Mouse (Mus musculus): Measurements from ENCODE around the gene Bag6. TPM values are rescaled to one million over a fixed set of nuclear protein-coding genes. Genes with fewer than 3 reads are reported as not detected.

The Bag6 gene
- total RNA-seq, 2 experiments from 2014 or later = 222 to 232 TPM

- DNase-seq (ENCODE audit: low spot score) = no peak
- intact Hi-C loops (cut with DNase I) = loop anchor here (2.0 to 10.0 kb wide), 3 partner anchors 24 to 958 kb away; partner anchors contain the start of genes Csnk2b, Gpank1 and Tap2
Measured at GRCm38 (mm10) chr17:35162730-35163129, 27.8 kb downstream of the Bag6 start.

GRCm38 (mm10) chr17:35163326-35164081 lies 28.5 kb downstream of the Bag6 start:
- intact Hi-C loops (cut with DNase I) = loop anchor here (2.0 to 10.0 kb wide), 3 partner anchors 25 to 959 kb away; partner anchors contain the start of genes Csnk2b, Gpank1 and Tap2
- DNase-seq (ENCODE audit: low spot score) = no peak

GRCm38 (mm10) chr17:35164218-35164567 lies 29.2 kb downstream of the Bag6 start:
- intact Hi-C loops (cut with DNase I) = loop anchor here (5.0 to 10.0 kb wide), 2 partner anchors 42 to 959 kb away; partner anchors contain the start of genes Csnk2b, Gpank1 and Tap2

GRCm38 (mm10) chr17:35164568-35165450 lies 29.8 kb downstream of the Bag6 start, which contains the start of gene Prrc2a:
TSS of gene Prrc2a (minus strand) at chr17:35164897.
- peak; percentile 98 for DNase-seq (ENCODE audit: low spot score)
- intact Hi-C loops (cut with DNase I) = loop anchor here (5.0 to 10.0 kb wide), 2 partner anchors 43 to 960 kb away; partner anchors contain the start of genes Csnk2b, Gpank1 and Tap2

More at GRCm38 (mm10) chr17:35164218-35164567, 29.2 kb downstream of the Bag6 start:
- no peak for DNase-seq (ENCODE audit: low spot score)

- intact Hi-C loops (cut with DNase I) = loop anchor here (10.0 kb wide), 1 partner anchor 961 kb away; the partner anchor contains the start of gene Tap2
- DNase-seq (ENCODE audit: low spot score) = no peak
Measured at GRCm38 (mm10) chr17:35165451-35166155, 30.6 kb downstream of the Bag6 start.

GRCm38 (mm10) chr17:35166352-35167035 lies 31.5 kb downstream of the Bag6 start:
- no peak for DNase-seq (ENCODE audit: low spot score)
- intact Hi-C loops (cut with DNase I) = loop anchor here (10.0 kb wide), 1 partner anchor 962 kb away; the partner anchor contains the start of gene Tap2

- intact Hi-C loops (cut with DNase I) = loop anchor here (10.0 kb wide), 1 partner anchor 963 kb away; the partner anchor contains the start of gene Tap2
- DNase-seq (ENCODE audit: low spot score) = no peak
Measured at GRCm38 (mm10) chr17:35167794-35168193, 32.8 kb downstream of the Bag6 start.

GRCm38 (mm10) chr17:35168541-35169207 lies 33.7 kb downstream of the Bag6 start:
- no peak for DNase-seq (ENCODE audit: low spot score)
- intact Hi-C loops (cut with DNase I) = loop anchor here (1.0 to 10.0 kb wide), 2 partner anchors 64 to 964 kb away; partner anchors contain the start of gene Tap2

GRCm38 (mm10) chr17:35172445-35173234 lies 37.7 kb downstream of the Bag6 start:
- intact Hi-C loops (cut with DNase I) = no loop called here
- no peak for DNase-seq (ENCODE audit: low spot score)

- intact Hi-C loops (cut with DNase I) = no loop called here
- no peak for DNase-seq (ENCODE audit: low spot score)
Measured at GRCm38 (mm10) chr17:35173329-35173728, 38.4 kb downstream of the Bag6 start.

- DNase-seq (ENCODE audit: low spot score) = no peak
- intact Hi-C loops (cut with DNase I) = no loop called here
Measured at GRCm38 (mm10) chr17:35174201-35174977, 39.4 kb downstream of the Bag6 start.

- intact Hi-C loops (cut with DNase I) = no loop called here
- no peak for DNase-seq (ENCODE audit: low spot score)
Measured at GRCm38 (mm10) chr17:35175382-35175781, 40.4 kb downstream of the Bag6 start.

GRCm38 (mm10) chr17:35175968-35176367 lies 41.0 kb downstream of the Bag6 start, which contains the start of gene Aif1:
TSS of gene Aif1 (minus strand) at chr17:35176068.
- intact Hi-C loops (cut with DNase I) = no loop called here
- DNase-seq (ENCODE audit: low spot score) = no peak

- intact Hi-C loops (cut with DNase I) = loop anchor here (1.0 to 2.0 kb wide), 2 partner anchors 16 to 54 kb away; partner anchors contain the start of gene Ltb
- peak; percentile 50 for DNase-seq (ENCODE audit: low spot score)
Measured at GRCm38 (mm10) chr17:35178528-35178927, 43.5 kb downstream of the Bag6 start.

GRCm38 (mm10) chr17:35180093-35180492 lies 45.1 kb downstream of the Bag6 start:
- intact Hi-C loops (cut with DNase I) = no loop called here
- DNase-seq (ENCODE audit: low spot score) = no peak
